Mouse (Mus musculus) hindbrain, embryonic 16.5 days (tissue): ENCODE data around the gene Sphk1. TPM values are rescaled to one million over a fixed set of nuclear protein-coding genes. Genes with fewer than 3 reads are reported as not detected.

Experiments
- ATAC-seq: fragments of 200-750 bp; cut with Nextera tagmentation; 2 replicates; pipeline ENCODE4 v1.8.0; 2017; ENCODE audit warnings: moderate TSS enrichment, moderate library complexity
- H3K27ac ChIP-seq: fragments of 300-500 bp; sonication (generic); 2 replicates; pipeline ENCODE4 v1.5.1; 2014; ENCODE audit warnings: low read depth, mild to moderate bottlenecking, control low read depth, low read length, moderate library complexity
- H3K27me3 ChIP-seq: fragments of 300-500 bp; sonication (generic); replicated peaks from 2 replicates; pipeline ENCODE4 v1.6.1; 2014; ENCODE audit warnings: low read length; ENCODE audit not compliant: control insufficient read depth, insufficient read depth
- H3K36me3 ChIP-seq: fragments of 300-500 bp; sonication (generic); 2 replicates; pipeline ENCODE4 v1.6.1; 2014; ENCODE audit warnings: mild to moderate bottlenecking, low read length, moderate library complexity, mixed read lengths; ENCODE audit not compliant: control insufficient read depth, insufficient read depth
- H3K4me1 ChIP-seq: fragments of 300-500 bp; sonication (generic); 2 replicates; pipeline ENCODE4 v1.6.1; 2014; ENCODE audit warnings: low read depth, low read length; ENCODE audit not compliant: control insufficient read depth, insufficient read depth
- H3K4me2 ChIP-seq: fragments of 300-500 bp; sonication (generic); 2 replicates; pipeline ENCODE4 v1.6.1; 2014; ENCODE audit warnings: mild to moderate bottlenecking, low read length, control low read depth, moderate library complexity
- H3K4me3 ChIP-seq: fragments of 300-500 bp; sonication (generic); 2 replicates; pipeline ENCODE4 v1.5.1; 2014; ENCODE audit warnings: mild to moderate bottlenecking, low read length, control low read depth, moderate library complexity
- H3K9ac ChIP-seq: fragments of 300-500 bp; sonication (generic); 2 replicates; pipeline ENCODE4 v1.6.1; 2014; ENCODE audit warnings: low read depth, mild to moderate bottlenecking, control low read depth, low read length, moderate library complexity
- H3K9me3 ChIP-seq: fragments of 300-500 bp; sonication (generic); 2 replicates; pipeline ENCODE4 v1.6.1; 2014; ENCODE audit warnings: mild to moderate bottlenecking, low read length, moderate library complexity; ENCODE audit not compliant: control insufficient read depth
- WGBS: fragments of 180-500 bp; shearing (Covaris S2); extraction: QIAGEN DNeasy Blood & Tissue Kit; methylation state at CpG from one replicate; pipeline ENCODE4 v1.1.7; 2014; 5-methylcytosine and 5-hydroxymethylcytosine counted together
- polyA plus RNA-seq: library from polyadenylated mRNA; unstranded; fragments of >200 nt; fragmentation: Nextera tagmentation; extraction: Ambion mirVana; gene quantifications from 2 replicates; pipeline ENCODE4 v1.2.1, GENCODE M21; 2015

The Sphk1 gene
- polyA plus RNA-seq, 1 experiment from 2014 or later = 13.9 TPM

GRCm38 (mm10) chr11:116565283-116566041, 34.7 kb downstream of the Sphk1 start:
- H3K4me3 ChIP-seq = no peak overlapping the region
- no peak overlapping the region for H3K4me2 ChIP-seq
- H3K27ac ChIP-seq = no peak overlapping the region
- no peak for ATAC-seq
- H3K9me3 ChIP-seq = no peaks in the 10 kb centered on the region
- 73% methylated on average over 7 of the region's 7 CpGs for WGBS
- no peaks in the 10 kb centered on the region for H3K27me3 ChIP-seq
- no peaks in the 10 kb centered on the region for H3K4me1 ChIP-seq
- H3K9ac ChIP-seq = no peak overlapping the region
- H3K36me3 ChIP-seq = no peaks in the 10 kb centered on the region

DNA sequence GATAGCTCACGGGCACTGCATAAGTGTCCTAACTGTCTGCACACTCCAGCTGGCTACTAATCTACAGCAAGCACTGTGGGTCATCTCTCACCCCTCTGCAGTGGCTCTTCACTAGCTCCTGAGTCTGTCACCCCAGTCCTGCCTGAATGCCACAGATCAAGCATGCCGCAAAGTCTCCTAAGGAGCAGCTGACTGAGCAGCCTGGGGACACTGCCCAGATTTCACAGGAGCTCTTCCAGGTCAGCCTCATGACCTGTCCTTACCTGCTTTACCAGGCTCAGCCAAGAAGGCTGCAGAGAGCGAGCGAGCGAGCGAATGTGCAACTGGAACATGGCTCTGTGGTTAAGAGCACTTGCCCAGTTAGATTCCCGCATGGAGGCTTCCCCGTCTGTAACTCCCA, 36.8 kb downstream of the Sphk1 start:
- Histone ChIP-seq H3K9ac (no peak overlapping the region), H3K36me3 (no peaks in the 10 kb centered on the region), H3K27me3 (no peaks in the 10 kb centered on the region), H3K9me3 (no peaks in the 10 kb centered on the region), H3K4me3 (no peak overlapping the region), H3K27ac (no peak overlapping the region), H3K4me2 (no peak overlapping the region), H3K4me1 (no peaks in the 10 kb centered on the region)
- no peak; the same call in 1 of the 2 replicates for ATAC-seq
- WGBS = 78% methylated on average over 8 of the region's 8 CpGs

GRCm38 (mm10) chr11:116570821-116571220, 40.1 kb downstream of the Sphk1 start:
- Histone ChIP-seq H3K27me3 (no peaks in the 10 kb centered on the region), H3K4me1 (peaks cover 25% of the 10 kb centered on the region), H3K36me3 (no peaks in the 10 kb centered on the region), H3K9me3 (no peaks in the 10 kb centered on the region), H3K9ac (no peak overlapping the region), H3K4me3 (no peak overlapping the region), H3K27ac (no peak overlapping the region), H3K4me2 (no peak overlapping the region)
- WGBS = 84% methylated on average over 7 of the region's 7 CpGs
- ATAC-seq = no peak

DNA sequence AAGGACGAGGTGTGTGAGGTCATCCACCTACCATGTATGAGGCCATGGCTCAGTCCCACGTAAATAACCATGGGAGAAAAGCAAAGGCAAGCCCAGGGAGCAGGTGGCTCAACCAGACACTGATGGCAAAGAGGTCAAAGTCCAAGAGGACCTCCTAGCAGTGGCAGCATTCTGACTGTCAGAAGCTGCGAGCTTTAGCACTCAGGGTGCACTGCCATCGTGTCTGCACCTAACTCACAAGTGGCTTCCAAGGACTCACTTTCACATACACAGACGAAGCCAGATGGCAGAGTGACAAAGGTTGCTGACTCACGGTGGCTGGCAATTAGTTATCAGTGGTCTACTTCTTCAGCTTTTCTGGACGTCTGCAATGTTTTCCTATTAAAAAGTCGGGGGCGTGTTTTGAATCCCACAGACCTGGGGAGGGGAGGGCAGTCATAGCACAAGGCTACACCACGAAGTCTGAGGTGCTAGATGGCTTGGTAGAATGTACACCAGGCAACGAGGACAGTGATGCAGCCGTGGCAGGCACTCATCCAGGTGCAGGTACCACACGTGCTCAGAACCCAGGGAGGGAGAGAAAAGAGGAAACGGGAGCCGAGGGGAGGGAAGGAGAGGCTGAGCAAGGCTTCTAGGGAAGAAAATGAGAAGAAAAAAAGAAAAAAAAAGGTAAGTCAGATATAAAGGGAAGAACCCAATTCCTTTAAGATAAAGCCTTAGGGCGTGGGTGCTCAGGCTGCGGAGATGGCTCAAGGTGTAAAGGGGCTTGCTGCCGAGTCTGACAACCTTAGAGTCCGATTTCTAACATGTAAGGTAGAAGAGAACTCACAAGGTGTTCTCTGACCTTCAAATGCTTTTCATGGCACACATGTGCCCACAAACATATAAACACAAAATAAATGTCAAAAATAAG, 41.3 kb downstream of the Sphk1 start:
- no peak for ATAC-seq
- Histone ChIP-seq H3K9ac (no peak overlapping the region), H3K27me3 (no peaks in the 10 kb centered on the region), H3K4me1 (peaks cover 32% of the 10 kb centered on the region), H3K4me3 (no peak overlapping the region), H3K27ac (no peak overlapping the region), H3K36me3 (no peaks in the 10 kb centered on the region), H3K9me3 (no peaks in the 10 kb centered on the region), H3K4me2 (no peak overlapping the region)
- WGBS = 80% methylated on average over 19 of the region's 19 CpGs

DNA sequence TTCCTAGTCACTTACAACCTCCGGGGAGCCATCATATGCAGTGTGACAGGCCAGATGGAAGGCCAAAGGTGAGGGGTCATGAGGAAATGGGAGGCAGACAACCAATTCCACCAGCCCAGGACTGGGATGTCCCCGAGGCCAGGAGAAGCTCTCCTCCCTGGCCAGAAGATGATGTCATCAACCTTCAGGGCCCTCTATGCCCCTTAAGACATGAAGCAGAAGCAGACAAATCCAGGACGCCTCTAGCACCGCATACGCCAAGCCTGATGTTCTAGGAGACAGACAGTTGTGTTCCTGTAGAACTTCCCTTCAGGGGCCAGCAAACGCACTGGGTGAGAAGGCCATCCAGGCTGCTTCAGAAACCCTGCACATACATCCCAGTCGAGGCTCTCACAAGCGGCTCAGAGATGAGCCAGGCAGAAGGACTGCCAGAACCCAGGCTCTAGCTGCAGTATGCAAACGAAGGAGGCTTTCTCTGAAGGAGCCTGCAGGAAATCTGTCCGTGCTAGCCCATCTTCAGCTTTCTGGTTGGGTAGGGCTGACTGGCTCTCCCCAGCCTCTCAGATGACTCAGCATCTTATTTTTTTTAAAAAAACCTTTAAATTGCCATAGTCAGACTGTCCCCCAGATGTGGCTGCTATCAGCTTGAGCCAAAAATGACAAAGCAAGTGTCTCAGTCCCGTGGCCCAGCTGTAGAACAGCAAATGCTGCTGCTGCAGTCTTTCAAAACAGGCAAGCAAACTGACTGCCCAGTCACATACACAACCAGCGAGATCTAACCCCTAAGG, 42.2 kb downstream of the Sphk1 start:
- no peak overlapping the region for H3K4me3 ChIP-seq
- 55% methylated on average over 12 of the region's 12 CpGs for WGBS
- H3K36me3 ChIP-seq = no peaks in the 10 kb centered on the region
- H3K27me3 ChIP-seq = no peaks in the 10 kb centered on the region
- no peaks in the 10 kb centered on the region for H3K9me3 ChIP-seq
- no peak overlapping the region for H3K27ac ChIP-seq
- H3K9ac ChIP-seq = no peak overlapping the region
- ATAC-seq = no peak
- no peak overlapping the region for H3K4me2 ChIP-seq
- H3K4me1 ChIP-seq = peaks cover 35% of the 10 kb centered on the region

DNA sequence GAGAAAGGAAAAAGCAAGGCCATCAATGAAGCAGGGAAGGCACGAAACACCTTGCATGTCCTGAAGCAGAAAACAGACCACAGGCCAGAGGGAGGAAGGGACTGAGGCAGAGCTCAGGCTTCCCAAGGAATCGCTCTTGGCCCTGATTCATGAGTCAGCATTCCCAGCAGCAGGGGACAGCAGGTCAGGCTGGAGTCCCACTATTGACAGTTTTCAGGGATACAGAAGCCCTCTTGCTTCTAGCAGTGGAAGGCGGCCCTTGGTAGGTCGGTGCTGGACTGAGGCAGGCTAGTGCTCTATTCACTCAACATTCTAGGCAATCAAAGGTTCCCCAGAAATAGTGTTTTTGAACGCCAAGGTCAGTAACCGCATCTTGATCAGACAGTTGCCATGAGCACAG, 43.8 kb downstream of the Sphk1 start:
- no peak for ATAC-seq
- no peaks in the 10 kb centered on the region for H3K9me3 ChIP-seq
- H3K4me3 ChIP-seq = no peak overlapping the region
- no peaks in the 10 kb centered on the region for H3K36me3 ChIP-seq
- no peak overlapping the region for H3K4me2 ChIP-seq
- H3K27me3 ChIP-seq = no peaks in the 10 kb centered on the region
- no peak overlapping the region for H3K9ac ChIP-seq
- 55% methylated on average over 6 of the region's 6 CpGs for WGBS
- no peak overlapping the region for H3K27ac ChIP-seq
- peaks cover 45% of the 10 kb centered on the region for H3K4me1 ChIP-seq

GRCm38 (mm10) chr11:116574982-116575381, 44.3 kb downstream of the Sphk1 start:
- Histone ChIP-seq H3K4me2 (no peak overlapping the region), H3K4me1 (peaks cover 50% of the 10 kb centered on the region), H3K27ac (no peak overlapping the region)

GRCm38 (mm10) chr11:116575396-116575795, 44.7 kb downstream of the Sphk1 start:
- no peaks in the 10 kb centered on the region for H3K27me3 ChIP-seq
- no peak for ATAC-seq
- H3K9ac ChIP-seq = no peak overlapping the region
- H3K4me1 ChIP-seq = peaks cover 53% of the 10 kb centered on the region
- no peak overlapping the region for H3K4me2 ChIP-seq
- no peak overlapping the region for H3K4me3 ChIP-seq
- WGBS = 80% methylated on average over 2 of the region's 2 CpGs
- no peaks in the 10 kb centered on the region for H3K36me3 ChIP-seq
- H3K27ac ChIP-seq = no peak overlapping the region
- H3K9me3 ChIP-seq = no peaks in the 10 kb centered on the region

More at GRCm38 (mm10) chr11:116574982-116575381, 44.3 kb downstream of the Sphk1 start:
- 48% methylated on average over 6 of the region's 6 CpGs for WGBS
- H3K4me3 ChIP-seq = no peak overlapping the region
- no peak for ATAC-seq
- no peaks in the 10 kb centered on the region for H3K9me3 ChIP-seq
- no peaks in the 10 kb centered on the region for H3K36me3 ChIP-seq
- no peaks in the 10 kb centered on the region for H3K27me3 ChIP-seq
- H3K9ac ChIP-seq = no peak overlapping the region
